Mouse (Mus musculus): ENCODE data around the gene Bckdk. TPM values are rescaled to one million over a fixed set of nuclear protein-coding genes. Genes with fewer than 3 reads are reported as not detected.

Bckdk gene
- total and polyA plus RNA-seq, 2 experiments from 2014 or later: 55.0 to 63.5 TPM

- H3K9me3 ChIP-seq (ENCODE audit: low read length): no peaks in the 10 kb centered on the region
- TF ChIP-seq CTCF (IDR thresholded peaks at IDR 0.05; ENCODE audit: low read depth): peak; percentile 47
- H3K4me2 ChIP-seq (ENCODE audit: low read depth, low read length): no peak overlapping the region
- no peak; the same call in 1 of the 2 replicates for ATAC-seq
- peaks cover 18% of the 10 kb centered on the region; the same call in 1 of the 2 replicates for H3K36me3 ChIP-seq (ENCODE audit: insufficient read depth, low read length)
- H3K4me3 ChIP-seq (ENCODE audit: low read length): no peak overlapping the region
- H3K9ac ChIP-seq (replicated peaks; ENCODE audit: low read length): no peak overlapping the region
- DNase-seq (ENCODE audit: low spot score): no peak
- WGBS: 82% methylated on average over 7 of the region's 7 CpGs
- no peak overlapping the region for H3K27ac ChIP-seq
- no peaks in the 10 kb centered on the region for H3K27me3 ChIP-seq (ENCODE audit: insufficient read depth, low read length)
- no peaks in the 10 kb centered on the region for H3K4me1 ChIP-seq (ENCODE audit: insufficient read depth, low read length)
Observed at GRCm38 (mm10) chr7:127919290-127919689, 15.4 kb downstream of the Bckdk start.

GRCm38 (mm10) chr7:127921516-127921915, 17.6 kb downstream of the Bckdk start:
- Histone ChIP-seq H3K27ac (no peak overlapping the region), H3K4me2 (ENCODE audit: low read depth, low read length) (no peak overlapping the region), H3K4me3 (ENCODE audit: low read length) (no peak overlapping the region), H3K27me3 (ENCODE audit: insufficient read depth, low read length) (no peaks in the 10 kb centered on the region), H3K36me3 (ENCODE audit: insufficient read depth, low read length) (peaks cover 9% of the 10 kb centered on the region; the same call in 1 of the 2 replicates), H3K9ac (replicated peaks; ENCODE audit: low read length) (no peak overlapping the region), H3K4me1 (ENCODE audit: insufficient read depth, low read length) (no peaks in the 10 kb centered on the region), H3K9me3 (ENCODE audit: low read length) (no peaks in the 10 kb centered on the region)
- peak; percentile 38; the same call in 1 of the 2 replicates for TF ChIP-seq CTCF (IDR thresholded peaks at IDR 0.05; ENCODE audit: low read depth)
- DNase-seq (ENCODE audit: low spot score) (peak; percentile 18), ATAC-seq (no peak)
- WGBS: 63% methylated on average over 8 of the region's 8 CpGs

DNA sequence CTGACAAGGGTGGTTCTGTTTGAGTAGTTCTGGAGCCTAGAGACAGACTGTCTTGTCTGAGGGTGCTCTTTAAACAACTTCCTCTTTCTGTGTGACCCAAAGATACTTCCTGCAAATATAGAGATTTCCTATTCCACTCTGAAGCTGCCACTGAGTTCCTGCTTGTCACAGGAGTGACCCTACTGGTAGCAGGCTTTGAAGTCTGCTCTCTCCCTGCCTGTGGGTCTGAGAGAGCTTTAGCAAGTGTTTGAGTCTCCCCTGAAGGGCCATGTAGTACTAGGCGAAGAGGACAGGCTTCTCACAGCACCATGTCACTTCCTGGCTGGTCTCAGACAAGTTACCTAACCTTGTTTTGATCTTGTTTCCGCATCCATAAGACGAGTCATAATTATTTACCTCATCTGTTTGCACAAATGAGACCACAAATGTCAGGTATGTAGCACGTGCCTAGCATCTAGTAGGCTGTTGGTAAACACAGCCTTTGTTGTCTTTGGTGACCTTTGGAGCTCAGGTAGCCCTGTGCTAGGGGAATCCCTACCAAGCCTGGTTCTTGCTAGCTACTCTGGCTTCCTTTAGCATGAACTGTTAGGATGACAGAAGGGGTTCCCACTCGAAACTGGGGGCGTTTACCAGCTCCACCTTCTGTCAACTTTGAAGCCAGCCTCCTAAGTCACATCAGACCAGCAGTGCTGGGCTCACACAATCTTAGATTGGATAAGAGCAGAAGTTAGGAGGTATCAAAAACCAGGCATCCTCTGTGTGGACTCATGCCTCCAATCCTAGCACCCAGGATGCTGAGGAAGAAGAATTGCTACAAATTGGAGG, 18.8 kb downstream of the Bckdk start:
- no peak for TF ChIP-seq CTCF (IDR thresholded peaks at IDR 0.05; ENCODE audit: low read depth)
- peaks cover 9% of the 10 kb centered on the region; the same call in 1 of the 2 replicates for H3K36me3 ChIP-seq (ENCODE audit: insufficient read depth, low read length)
- H3K27me3 ChIP-seq (ENCODE audit: insufficient read depth, low read length): no peaks in the 10 kb centered on the region
- 83% methylated on average over 6 of the region's 6 CpGs for WGBS
- no peak overlapping the region for H3K4me2 ChIP-seq (ENCODE audit: low read depth, low read length)
- H3K4me3 ChIP-seq (ENCODE audit: low read length): no peak overlapping the region
- DNase-seq (ENCODE audit: low spot score) (no peak), ATAC-seq (no peak)
- H3K9ac ChIP-seq (replicated peaks; ENCODE audit: low read length): no peak overlapping the region
- H3K9me3 ChIP-seq (ENCODE audit: low read length): no peaks in the 10 kb centered on the region
- no peak overlapping the region for H3K27ac ChIP-seq
- H3K4me1 ChIP-seq (ENCODE audit: insufficient read depth, low read length): no peaks in the 10 kb centered on the region

GRCm38 (mm10) chr7:127923714-127924113, 19.8 kb downstream of the Bckdk start:
- TF ChIP-seq CTCF (IDR thresholded peaks at IDR 0.05; ENCODE audit: low read depth): no peak

GRCm38 (mm10) chr7:127925252-127925651, 21.4 kb downstream of the Bckdk start:
- H3K4me1 ChIP-seq (ENCODE audit: insufficient read depth, low read length): peaks cover 3% of the 10 kb centered on the region; the same call in 1 of the 2 replicates
- peaks cover 9% of the 10 kb centered on the region; the same call in 1 of the 2 replicates for H3K36me3 ChIP-seq (ENCODE audit: insufficient read depth, low read length)
- H3K27me3 ChIP-seq (ENCODE audit: insufficient read depth, low read length): peaks cover 8% of the 10 kb centered on the region; the same call in 1 of the 2 replicates
- no peak overlapping the region for H3K4me3 ChIP-seq (ENCODE audit: low read length)
- H3K9ac ChIP-seq (replicated peaks; ENCODE audit: low read length): no peak overlapping the region
- no peak overlapping the region for H3K27ac ChIP-seq
- ATAC-seq (no peak), DNase-seq (ENCODE audit: low spot score) (no peak)
- TF ChIP-seq CTCF (IDR thresholded peaks at IDR 0.05; ENCODE audit: low read depth): no peak
- no peaks in the 10 kb centered on the region for H3K9me3 ChIP-seq (ENCODE audit: low read length)
- no peak overlapping the region for H3K4me2 ChIP-seq (ENCODE audit: low read depth, low read length)
- 73% methylated on average over 5 of the region's 5 CpGs for WGBS

More at GRCm38 (mm10) chr7:127923714-127924113, 19.8 kb downstream of the Bckdk start:
- 92% methylated on average over 5 of the region's 5 CpGs for WGBS
- no peak overlapping the region for H3K27ac ChIP-seq
- H3K4me2 ChIP-seq (ENCODE audit: low read depth, low read length): no peak overlapping the region
- no peak for ATAC-seq
- no peaks in the 10 kb centered on the region for H3K4me1 ChIP-seq (ENCODE audit: insufficient read depth, low read length)
- no peak for DNase-seq (ENCODE audit: low spot score)
- no peak overlapping the region for H3K4me3 ChIP-seq (ENCODE audit: low read length)
- no peaks in the 10 kb centered on the region for H3K27me3 ChIP-seq (ENCODE audit: insufficient read depth, low read length)
- H3K9me3 ChIP-seq (ENCODE audit: low read length): no peaks in the 10 kb centered on the region
- no peak overlapping the region for H3K9ac ChIP-seq (replicated peaks; ENCODE audit: low read length)
- H3K36me3 ChIP-seq (ENCODE audit: insufficient read depth, low read length): peaks cover 9% of the 10 kb centered on the region; the same call in 1 of the 2 replicates

GRCm38 (mm10) chr7:127926066-127926465, 22.2 kb downstream of the Bckdk start:
- 91% methylated on average over 8 of the region's 8 CpGs for WGBS
- Histone ChIP-seq H3K27me3 (ENCODE audit: insufficient read depth, low read length) (peaks cover 9% of the 10 kb centered on the region; the same call in 1 of the 2 replicates), H3K9ac (replicated peaks; ENCODE audit: low read length) (no peak overlapping the region), H3K4me2 (ENCODE audit: low read depth, low read length) (no peak overlapping the region), H3K4me1 (ENCODE audit: insufficient read depth, low read length) (peaks cover 3% of the 10 kb centered on the region; the same call in 1 of the 2 replicates), H3K9me3 (ENCODE audit: low read length) (no peaks in the 10 kb centered on the region), H3K4me3 (ENCODE audit: low read length) (no peak overlapping the region), H3K27ac (no peak overlapping the region), H3K36me3 (ENCODE audit: insufficient read depth, low read length) (peaks cover 9% of the 10 kb centered on the region; the same call in 1 of the 2 replicates)
- TF ChIP-seq CTCF (IDR thresholded peaks at IDR 0.05; ENCODE audit: low read depth): no peak
- ATAC-seq (no peak), DNase-seq (ENCODE audit: low spot score) (no peak)
